Mouse (Mus musculus) ES-CJ7 (cell line): ENCODE results near the gene Dnaic1.
"Not testable (repeated sequence)": the region's sequence is repeated elsewhere in the genome, so short reads cannot be mapped to it uniquely, and the experiment has no call there.

Source experiments
- DNase-seq: peaks from one replicate; pipeline ENCODE4 v3.0.0; 2011; ENCODE audit warnings: low read depth, low spot score

Gene Dnaic1

DNA sequence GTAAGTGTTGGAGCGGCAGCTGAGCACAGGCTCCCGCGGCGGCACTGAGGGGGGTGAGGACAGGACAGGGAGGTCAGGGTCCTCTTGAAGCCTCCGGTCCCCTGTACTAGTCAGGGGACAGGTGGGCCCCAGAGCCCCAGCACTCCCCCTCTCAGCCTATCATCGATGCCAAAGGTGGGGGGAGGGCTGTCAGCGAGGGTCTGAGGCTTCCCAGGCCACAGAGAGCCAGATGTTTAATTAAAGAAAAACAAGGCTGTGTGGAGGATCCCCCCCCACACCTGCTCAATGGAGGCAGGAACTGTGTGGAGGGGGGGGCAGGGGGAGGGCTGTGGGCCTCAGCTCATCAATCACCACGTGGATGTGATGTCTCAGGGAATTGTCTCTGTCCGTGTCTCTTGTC, 94.0 kb downstream of the Dnaic1 start:
- DNase-seq, result no peak

DNA sequence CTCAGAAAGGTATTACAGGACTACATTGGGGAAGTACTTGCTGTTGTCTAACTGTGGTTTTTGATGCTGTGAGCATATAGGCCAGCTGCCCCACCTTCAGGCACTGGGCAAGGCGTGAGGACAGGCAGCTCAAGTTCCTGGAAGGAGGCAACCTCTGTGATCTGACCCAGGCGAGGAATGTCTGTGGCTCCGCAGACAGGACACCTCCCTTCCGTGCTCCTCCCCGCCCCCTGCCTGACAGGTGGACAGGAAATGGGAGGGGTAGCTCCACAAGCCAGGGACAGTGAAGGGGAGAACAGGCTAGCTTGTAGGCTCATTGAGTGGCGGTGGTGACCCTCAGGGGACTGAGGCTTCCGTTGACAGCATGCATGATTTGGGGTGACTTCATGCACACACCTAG, 95.0 kb downstream of the Dnaic1 start:
- DNase-seq, result peak; percentile 39

GRCm38 (mm10) chr4:41665009-41665675, 95.6 kb downstream of the Dnaic1 start:
- DNase-seq, result no peak

- DNase-seq, result no peak
Observed at GRCm38 (mm10) chr4:41666646-41667045, 97.1 kb downstream of the Dnaic1 start.

- no peak for DNase-seq
Observed at GRCm38 (mm10) chr4:41670836-41671235, 101.3 kb downstream of the Dnaic1 start.

DNA sequence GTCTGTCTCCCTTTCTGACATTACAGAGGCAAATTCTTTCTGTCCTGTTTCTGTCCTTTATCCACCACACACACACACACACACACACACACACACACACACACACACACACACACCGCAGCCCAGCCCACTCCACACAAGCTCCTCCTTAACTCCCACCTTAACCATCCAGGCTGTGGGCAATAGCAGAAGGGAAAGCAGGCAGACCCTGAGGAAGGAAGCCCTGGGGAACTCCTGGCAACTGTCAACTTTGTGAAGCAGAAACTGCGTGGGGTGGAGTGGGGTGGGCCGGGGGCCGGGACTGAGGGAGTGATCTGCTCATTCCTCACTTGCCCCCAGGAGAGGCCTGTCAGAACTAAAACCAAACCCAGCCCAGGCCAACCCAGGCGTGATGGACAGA, 101.9 kb downstream of the Dnaic1 start:
- no peak for DNase-seq

DNA sequence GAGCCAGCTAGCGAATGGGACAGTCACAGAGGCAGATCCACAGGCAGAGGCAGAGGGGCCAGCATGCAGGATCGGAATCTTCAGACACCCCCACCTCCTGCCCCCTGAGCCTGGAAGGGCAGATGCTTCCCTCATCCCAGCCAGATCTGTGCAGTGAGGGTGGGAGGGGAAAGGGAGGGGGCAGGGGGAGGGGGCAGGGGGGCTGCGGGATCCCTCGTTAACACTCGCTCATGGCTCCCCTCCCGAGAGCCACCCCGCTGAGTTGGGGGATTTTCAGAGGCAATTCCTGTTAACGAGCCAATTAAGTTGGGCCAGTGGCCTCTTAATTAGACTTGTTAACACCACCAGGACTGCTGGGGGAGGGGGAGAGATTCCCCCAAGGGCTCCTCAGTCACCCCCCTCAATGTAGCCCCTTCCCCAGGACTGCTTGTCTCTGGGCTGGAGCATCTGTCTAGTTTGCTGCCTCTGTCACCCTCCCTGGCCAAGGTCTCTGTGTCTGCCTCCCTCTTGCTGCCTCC, 102.4 kb downstream of the Dnaic1 start:
- no peak for DNase-seq

DNA sequence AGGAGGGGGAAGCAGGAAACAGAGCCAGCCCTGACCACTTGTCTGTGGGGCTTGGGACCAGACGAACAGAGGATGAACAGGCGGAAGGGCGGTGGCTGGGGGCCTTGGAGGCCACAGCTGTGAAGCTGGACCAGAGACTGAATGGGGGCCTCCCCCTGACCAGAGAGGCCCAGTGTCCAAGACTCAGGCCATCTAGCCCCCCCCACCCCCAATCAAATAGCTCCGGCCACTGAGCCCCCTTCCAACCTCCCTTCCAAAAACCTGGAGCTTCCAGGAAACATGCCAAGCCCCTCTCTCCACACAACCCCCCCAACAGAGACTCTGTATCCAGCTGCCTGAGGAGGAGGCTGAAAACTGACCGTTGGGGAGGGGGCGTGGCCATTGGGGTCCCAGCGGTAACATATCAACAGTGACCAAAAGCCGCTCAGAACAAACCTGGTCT, 103.0 kb downstream of the Dnaic1 start:
- no peak for DNase-seq

DNA sequence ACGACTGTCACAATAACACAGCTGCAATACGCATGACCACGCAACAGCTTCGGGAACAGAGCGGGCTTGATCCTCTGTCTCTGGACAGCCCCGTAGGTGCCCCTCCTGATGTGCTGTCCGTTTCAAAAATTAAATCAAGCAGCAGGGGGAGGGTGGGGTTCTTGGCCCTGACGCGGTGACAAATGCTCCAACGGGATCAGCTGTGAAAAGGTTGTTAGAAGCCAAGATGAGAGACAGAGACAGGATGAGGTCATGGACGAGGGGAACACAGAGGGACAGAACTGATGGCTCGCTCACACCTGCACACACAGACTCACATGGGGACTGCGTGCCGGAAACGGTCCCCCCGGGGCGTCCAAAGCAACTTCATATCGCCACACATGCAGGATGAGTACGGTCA, 103.6 kb downstream of the Dnaic1 start:
- no peak for DNase-seq

DNA sequence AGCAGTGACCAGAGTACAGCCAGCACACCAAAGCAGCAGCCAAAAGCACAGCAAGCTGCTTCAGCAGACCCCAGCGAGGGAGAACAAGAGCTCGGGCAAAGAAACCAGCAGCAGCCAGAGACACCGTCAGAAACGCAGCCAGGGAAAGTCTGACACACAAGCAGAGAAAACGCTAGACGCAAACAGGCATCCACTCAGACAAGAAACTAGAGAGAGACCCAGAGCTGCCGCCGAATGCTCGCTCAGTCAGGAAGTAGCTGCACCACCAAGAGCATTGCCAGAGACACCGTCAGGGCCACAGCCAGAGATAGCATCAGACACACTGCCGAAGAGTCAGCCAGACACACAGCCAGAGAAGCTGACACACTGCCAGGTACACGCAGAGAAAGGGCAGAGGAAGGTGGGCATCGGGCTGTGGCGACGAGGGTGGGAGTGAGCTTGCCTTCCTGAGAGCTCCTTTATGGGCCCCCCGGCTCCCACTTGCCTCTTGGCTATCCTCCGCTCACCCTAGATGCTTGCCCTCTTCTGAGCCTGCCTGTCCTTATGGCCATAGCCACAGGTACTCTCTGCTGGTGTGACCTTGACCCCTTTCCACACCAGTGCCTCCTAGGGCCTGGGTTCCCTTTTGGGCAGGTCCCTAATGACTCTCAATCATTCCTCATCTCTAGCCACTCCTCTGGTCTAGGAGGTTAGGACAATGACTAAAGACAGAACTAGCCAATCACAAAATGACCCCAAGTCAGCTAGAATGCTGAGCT, 106.9 kb downstream of the Dnaic1 start:
- no peak for DNase-seq

DNA sequence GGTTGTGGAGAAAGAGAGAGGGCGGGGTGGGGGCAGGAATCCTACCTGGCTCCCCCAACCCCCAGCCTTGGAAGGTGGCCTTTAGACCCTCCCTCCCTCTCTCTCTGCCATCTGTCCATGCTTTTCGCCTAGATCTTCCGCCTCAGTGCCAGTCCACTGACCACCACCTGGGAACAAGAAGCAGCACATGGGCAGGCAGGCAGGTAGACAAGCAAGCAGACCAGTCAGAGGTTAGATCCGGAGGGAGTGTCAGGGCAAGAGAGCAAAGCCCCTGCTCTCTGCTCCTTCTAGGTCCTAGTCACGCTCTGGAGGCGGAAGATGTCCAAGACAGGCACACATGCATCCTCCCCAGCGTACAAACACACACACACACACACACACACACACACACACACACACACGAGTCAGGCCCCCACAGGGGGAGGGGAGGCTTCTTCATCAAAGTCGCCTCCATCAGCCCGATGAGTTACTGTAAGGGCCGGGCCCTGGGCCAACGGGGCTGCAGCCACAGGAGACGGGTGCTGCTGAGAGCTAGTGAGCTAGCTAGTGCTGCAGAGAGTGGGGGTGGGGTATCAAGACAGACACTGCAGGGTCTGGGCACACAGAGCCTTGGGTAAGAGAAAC, 107.5 kb downstream of the Dnaic1 start:
- DNase-seq, result no peak

DNA sequence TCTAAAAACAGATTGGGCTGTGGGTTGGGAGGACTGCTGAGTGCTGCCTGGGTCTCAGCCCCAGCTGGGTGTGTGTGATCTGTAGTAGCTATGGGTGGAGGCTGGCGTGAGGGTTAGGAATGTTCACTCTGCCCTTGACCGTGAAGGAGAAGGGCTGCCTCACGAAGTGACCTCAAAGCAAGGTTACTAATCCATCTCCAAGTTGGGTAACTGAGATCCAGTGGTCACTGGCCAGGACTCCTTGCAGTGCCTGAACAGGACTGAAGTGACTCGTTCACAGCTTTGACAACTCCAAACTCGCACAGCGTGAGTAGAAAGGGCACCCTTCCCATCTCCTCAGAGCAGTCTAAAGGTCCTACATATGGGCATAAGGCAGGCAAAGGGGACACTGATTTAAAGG, 109.3 kb downstream of the Dnaic1 start:
- DNase-seq, result no peak

DNA sequence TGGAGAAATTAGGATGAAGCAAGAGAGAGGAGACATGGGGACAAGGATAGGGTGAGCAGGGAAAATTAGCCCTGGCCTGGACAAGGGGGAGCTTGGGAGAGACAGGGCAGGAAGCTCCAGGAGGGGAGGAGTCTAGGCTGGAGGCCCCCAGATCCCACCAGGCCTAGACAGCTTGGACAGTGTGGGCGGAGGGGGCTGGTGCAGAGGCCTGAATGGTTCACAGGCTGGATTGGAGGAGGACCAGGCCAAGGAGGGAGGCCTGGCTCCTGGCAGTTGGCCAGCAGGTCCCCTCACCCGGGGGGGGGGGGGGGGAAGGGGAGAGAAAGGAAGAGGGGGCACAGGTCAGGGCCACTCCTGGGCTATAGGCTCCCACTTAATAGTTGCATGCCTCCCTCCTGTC, 109.7 kb downstream of the Dnaic1 start:
- DNase-seq, result no peak

DNA sequence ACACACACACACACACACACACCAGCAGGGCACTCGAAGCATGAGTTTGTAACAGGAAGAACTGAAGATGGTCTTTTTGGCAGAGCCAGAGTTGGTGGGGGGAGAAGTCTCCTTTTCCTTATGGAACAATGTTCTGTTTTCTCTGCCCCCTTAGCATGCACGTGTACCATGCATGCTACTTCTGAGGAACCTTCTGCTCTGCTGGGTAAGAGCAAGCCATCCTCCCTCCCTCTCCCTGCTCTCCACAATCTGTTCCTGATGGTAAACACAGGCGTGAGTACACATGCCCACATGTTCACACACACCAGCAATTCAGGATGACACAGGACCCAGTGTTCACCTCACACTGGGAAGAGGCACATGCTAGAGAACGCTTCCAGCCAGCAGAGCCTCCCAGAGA, 111.6 kb downstream of the Dnaic1 start:
- no peak for DNase-seq

DNA sequence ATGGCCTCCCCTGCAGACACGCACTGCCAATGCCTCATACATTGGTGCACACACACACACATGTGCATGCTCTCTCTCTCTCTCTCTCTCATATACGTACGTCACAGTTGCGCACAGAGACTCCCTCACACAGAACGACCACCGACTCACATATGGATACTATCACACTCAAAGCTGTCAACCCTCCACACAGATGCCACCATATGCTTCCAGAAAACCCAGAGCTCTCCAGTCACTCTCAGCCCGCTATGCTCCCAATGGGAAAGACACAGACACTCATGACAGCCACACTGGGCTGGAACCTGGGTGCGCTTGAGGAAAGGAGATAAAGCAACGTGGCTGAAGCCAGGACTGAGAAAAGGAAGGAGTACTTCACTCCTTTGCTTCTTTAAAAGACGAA, 112.4 kb downstream of the Dnaic1 start:
- no peak for DNase-seq

DNA sequence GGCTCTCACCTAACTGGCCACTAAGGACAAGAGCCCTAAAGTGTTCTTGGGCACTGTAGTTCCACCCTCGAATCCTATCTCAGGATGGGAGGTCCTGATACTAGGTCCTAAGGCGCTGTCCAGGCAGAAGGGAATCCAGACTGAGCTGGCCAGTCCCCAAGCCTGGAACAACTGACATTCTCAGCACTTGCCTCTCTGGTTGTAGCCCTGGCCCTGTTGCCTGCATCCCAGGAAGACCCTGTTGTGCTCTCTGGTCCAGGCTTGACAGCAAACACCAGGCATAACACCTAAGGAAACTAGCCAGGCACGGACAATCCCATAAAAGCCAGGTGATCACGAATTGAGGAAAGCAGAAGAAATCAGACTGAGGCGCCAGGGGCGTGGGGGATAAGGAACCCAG, 113.2 kb downstream of the Dnaic1 start:
- no peak for DNase-seq

GRCm38 (mm10) chr4:41683303-41683702, 113.7 kb downstream of the Dnaic1 start:
- not testable (repeated sequence) for DNase-seq

DNA sequence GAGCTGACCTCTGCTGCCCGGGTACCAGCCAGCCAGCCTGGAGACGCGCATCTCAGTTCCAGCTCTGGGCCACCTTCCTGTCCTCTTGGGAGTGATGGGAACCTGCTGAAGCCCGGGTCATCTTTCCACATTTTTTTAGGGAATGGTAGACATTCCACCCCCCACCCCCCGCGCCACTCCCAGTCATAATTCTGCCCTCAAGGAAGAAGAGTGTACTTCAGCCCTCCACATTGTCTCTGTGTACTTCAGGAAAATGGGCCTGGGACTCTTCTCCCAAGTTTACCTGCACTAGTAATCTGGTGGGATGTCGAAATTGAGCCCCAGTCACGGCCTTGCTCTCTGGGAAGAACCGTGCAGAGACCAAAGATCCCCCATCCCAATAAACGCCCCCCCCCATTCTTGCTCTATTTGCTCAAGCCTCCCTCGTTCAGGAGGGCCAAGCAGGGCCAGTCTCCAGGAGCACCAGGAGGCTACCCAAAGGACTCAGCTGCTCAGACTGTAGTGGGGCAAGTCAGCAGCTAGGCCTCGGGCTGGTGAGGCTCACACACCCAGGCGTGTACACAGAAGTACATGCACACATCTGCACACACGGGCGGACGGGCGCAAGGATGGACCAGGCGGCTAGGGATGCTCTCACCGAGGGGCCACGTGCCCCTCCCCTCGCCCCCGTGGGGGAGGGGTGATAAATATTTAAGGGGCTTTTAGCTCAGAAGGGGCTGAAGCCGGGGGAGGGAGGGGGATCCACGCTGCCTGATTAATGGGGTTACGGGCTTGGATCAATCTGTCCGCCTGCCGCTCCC, 114.8 kb downstream of the Dnaic1 start:
- DNase-seq, result not testable (repeated sequence)

GRCm38 (mm10) chr4:41684931-41685453, 115.4 kb downstream of the Dnaic1 start:
- not testable (repeated sequence) for DNase-seq

GRCm38 (mm10) chr4:41685882-41686492, 116.4 kb downstream of the Dnaic1 start:
- not testable (repeated sequence) for DNase-seq
